Mouse (Mus musculus): Measurements from ENCODE around the gene Nppc. TPM values are rescaled to one million over a fixed set of nuclear protein-coding genes. Genes with fewer than 3 reads are reported as not detected.

Gene Nppc
- total and polyA plus RNA-seq, 2 experiments from 2014 or later, result 1.5 TPM; not detected in 1

- WGBS, result 75% methylated on average over 4 of the region's 4 CpGs
- Histone ChIP-seq H3K27me3 (ENCODE audit: control insufficient read depth, insufficient read depth, low read length) (no peaks in the 10 kb centered on the region), H3K36me3 (replicated peaks; ENCODE audit: control insufficient read depth, insufficient read depth, low read length) (no peaks in the 10 kb centered on the region), H3K4me1 (ENCODE audit: control insufficient read depth, insufficient read depth) (no peaks in the 10 kb centered on the region), H3K9ac (replicated peaks; ENCODE audit: low read depth, low read length) (no peak overlapping the region), H3K27ac (ENCODE audit: low read depth) (no peak overlapping the region), H3K9me3 (replicated peaks; ENCODE audit: control insufficient read depth, low read length) (no peaks in the 10 kb centered on the region), H3K4me3 (ENCODE audit: low read depth, low read length) (no peak overlapping the region), H3K4me2 (ENCODE audit: low read depth, low read length) (no peak overlapping the region)
- ATAC-seq (ENCODE audit: insufficient read depth, low read depth) (no peak), DNase-seq (ENCODE audit: low spot score) (no peak)
- TF ChIP-seq CTCF (IDR thresholded peaks at IDR 0.05; ENCODE audit: low read depth) (no peak), EP300 (IDR thresholded peaks at IDR 0.05; ENCODE audit: low read depth) (no peak)
Measured at GRCm38 (mm10) chr1:86709546-86709945, 39.2 kb upstream of the Nppc start.

GRCm38 (mm10) chr1:86705461-86705860, 35.1 kb upstream of the Nppc start:
- no peak for TF ChIP-seq EP300 (IDR thresholded peaks at IDR 0.05; ENCODE audit: low read depth)
- no peak for TF ChIP-seq CTCF (IDR thresholded peaks at IDR 0.05; ENCODE audit: low read depth)
- no peaks in the 10 kb centered on the region for H3K27me3 ChIP-seq (ENCODE audit: control insufficient read depth, insufficient read depth, low read length)
- ATAC-seq (ENCODE audit: insufficient read depth, low read depth) (no peak), DNase-seq (ENCODE audit: low spot score) (no peak)
- no peaks in the 10 kb centered on the region for H3K36me3 ChIP-seq (replicated peaks; ENCODE audit: control insufficient read depth, insufficient read depth, low read length)
- H3K9me3 ChIP-seq (replicated peaks; ENCODE audit: control insufficient read depth, low read length), result no peaks in the 10 kb centered on the region
- H3K4me2 ChIP-seq (ENCODE audit: low read depth, low read length), result no peak overlapping the region
- no peak overlapping the region for H3K9ac ChIP-seq (replicated peaks; ENCODE audit: low read depth, low read length)
- H3K4me1 ChIP-seq (ENCODE audit: control insufficient read depth, insufficient read depth), result peaks cover 6% of the 10 kb centered on the region
- no peak overlapping the region for H3K4me3 ChIP-seq (ENCODE audit: low read depth, low read length)
- WGBS, result 68% methylated on average over 3 of the region's 3 CpGs
- H3K27ac ChIP-seq (ENCODE audit: low read depth), result no peak overlapping the region

- peaks cover 6% of the 10 kb centered on the region for H3K4me1 ChIP-seq (ENCODE audit: control insufficient read depth, insufficient read depth)
- WGBS, result under 1% methylated on average over 27 of the region's 27 CpGs
- H3K27ac ChIP-seq (ENCODE audit: low read depth), result peak overlapping the region; percentile 89
- DNase-seq (ENCODE audit: low spot score) (no peak), ATAC-seq (ENCODE audit: insufficient read depth, low read depth) (no peak)
- H3K4me3 ChIP-seq (ENCODE audit: low read depth, low read length), result peak overlapping the region; percentile 96
- TF ChIP-seq CTCF (IDR thresholded peaks at IDR 0.05; ENCODE audit: low read depth), result no peak
- no peak for TF ChIP-seq EP300 (IDR thresholded peaks at IDR 0.05; ENCODE audit: low read depth)
- no peaks in the 10 kb centered on the region for H3K27me3 ChIP-seq (ENCODE audit: control insufficient read depth, insufficient read depth, low read length)
- peak overlapping the region; percentile 80 for H3K4me2 ChIP-seq (ENCODE audit: low read depth, low read length)
- H3K9me3 ChIP-seq (replicated peaks; ENCODE audit: control insufficient read depth, low read length), result 0 out of 2 replicates have a peak, but pooled peaks cover 3% of the 10 kb centered on the region
- H3K9ac ChIP-seq (replicated peaks; ENCODE audit: low read depth, low read length), result peak overlapping the region; percentile 79
- H3K36me3 ChIP-seq (replicated peaks; ENCODE audit: control insufficient read depth, insufficient read depth, low read length), result no peaks in the 10 kb centered on the region
Measured at GRCm38 (mm10) chr1:86703965-86704326, 33.6 kb upstream of the Nppc start.

- ATAC-seq (ENCODE audit: insufficient read depth, low read depth), result peak; percentile 96
Measured at GRCm38 (mm10) chr1:86703300-86703964, 33.1 kb upstream of the Nppc start, which contains the start of gene Dis3l2. TSS of gene Dis3l2 (plus strand) at chr1:86703808.

GRCm38 (mm10) chr1:86700367-86700766, 30.0 kb upstream of the Nppc start:
- DNase-seq (ENCODE audit: low spot score) (no peak), ATAC-seq (ENCODE audit: insufficient read depth, low read depth) (no peak)
- Histone ChIP-seq H3K9me3 (replicated peaks; ENCODE audit: control insufficient read depth, low read length) (0 out of 2 replicates have a peak, but pooled peaks cover 3% of the 10 kb centered on the region), H3K27ac (ENCODE audit: low read depth) (no peak overlapping the region), H3K4me2 (ENCODE audit: low read depth, low read length) (no peak overlapping the region), H3K27me3 (ENCODE audit: control insufficient read depth, insufficient read depth, low read length) (no peaks in the 10 kb centered on the region), H3K4me3 (ENCODE audit: low read depth, low read length) (no peak overlapping the region), H3K4me1 (ENCODE audit: control insufficient read depth, insufficient read depth) (peaks cover 6% of the 10 kb centered on the region), H3K36me3 (replicated peaks; ENCODE audit: control insufficient read depth, insufficient read depth, low read length) (no peaks in the 10 kb centered on the region), H3K9ac (replicated peaks; ENCODE audit: low read depth, low read length) (no peak overlapping the region)
- 27% methylated on average over 7 of the region's 7 CpGs for WGBS
- TF ChIP-seq CTCF (IDR thresholded peaks at IDR 0.05; ENCODE audit: low read depth) (no peak), EP300 (IDR thresholded peaks at IDR 0.05; ENCODE audit: low read depth) (no peak)

More at GRCm38 (mm10) chr1:86703300-86703964, 33.1 kb upstream of the Nppc start, which contains the start of gene Dis3l2:
- Histone ChIP-seq H3K9me3 (replicated peaks; ENCODE audit: control insufficient read depth, low read length) (0 out of 2 replicates have a peak, but pooled peaks cover 3% of the 10 kb centered on the region), H3K36me3 (replicated peaks; ENCODE audit: control insufficient read depth, insufficient read depth, low read length) (no peaks in the 10 kb centered on the region), H3K4me1 (ENCODE audit: control insufficient read depth, insufficient read depth) (peaks cover 6% of the 10 kb centered on the region), H3K9ac (replicated peaks; ENCODE audit: low read depth, low read length) (peak within 1 kb of the TSS; percentile 79), H3K27me3 (ENCODE audit: control insufficient read depth, insufficient read depth, low read length) (no peaks in the 10 kb centered on the region), H3K4me3 (ENCODE audit: low read depth, low read length) (peak within 1 kb of the TSS; percentile 96), H3K4me2 (ENCODE audit: low read depth, low read length) (peak within 1 kb of the TSS; percentile 80), H3K27ac (ENCODE audit: low read depth) (peak within 1 kb of the TSS; percentile 89)
- TF ChIP-seq CTCF (IDR thresholded peaks at IDR 0.05; ENCODE audit: low read depth), result no peak
- TF ChIP-seq EP300 (IDR thresholded peaks at IDR 0.05; ENCODE audit: low read depth), result no peak
- 3% methylated on average over 53 of the region's 54 CpGs for WGBS
- DNase-seq (ENCODE audit: low spot score), result peak; percentile 74
